Mouse (Mus musculus) olfactory bulb, adult 2 months (tissue): ENCODE measurements around the gene Hdac9.

Experiments used
- CTCF ChIP-seq: fragments of 200-500 bp; IDR thresholded peaks from 2 replicates; pipeline ENCODE4 v1.5.1; 2012; ENCODE audit warnings: low read depth, mild to moderate bottlenecking, low read length, moderate library complexity; ENCODE audit not compliant: insufficient read depth
- POLR2A ChIP-seq: fragments of 200-500 bp; IDR thresholded peaks from 2 replicates; pipeline ENCODE4 v1.6.1; 2012; ENCODE audit warnings: mild to moderate bottlenecking, low read depth, low read length, moderate library complexity; ENCODE audit not compliant: insufficient read depth

- no peak for TF ChIP-seq CTCF
- TF ChIP-seq POLR2A: no peak
These were observed 80.0 kb downstream of the Hdac9 start for GRCm38 (mm10) chr12:34836864-34837263.
